Mouse (Mus musculus): ENCODE measurements at regions not wholly inside any gene's neighbourhood (a gene's known extent, or its start where the extent isn't known, plus 50 kb on each side); places are given as distances from the start of the nearest gene placed in this dataset.
"Not testable (repeated sequence)": the region's sequence is repeated elsewhere in the genome, so short reads cannot be mapped to it uniquely, and the experiment has no call there.

DNA sequence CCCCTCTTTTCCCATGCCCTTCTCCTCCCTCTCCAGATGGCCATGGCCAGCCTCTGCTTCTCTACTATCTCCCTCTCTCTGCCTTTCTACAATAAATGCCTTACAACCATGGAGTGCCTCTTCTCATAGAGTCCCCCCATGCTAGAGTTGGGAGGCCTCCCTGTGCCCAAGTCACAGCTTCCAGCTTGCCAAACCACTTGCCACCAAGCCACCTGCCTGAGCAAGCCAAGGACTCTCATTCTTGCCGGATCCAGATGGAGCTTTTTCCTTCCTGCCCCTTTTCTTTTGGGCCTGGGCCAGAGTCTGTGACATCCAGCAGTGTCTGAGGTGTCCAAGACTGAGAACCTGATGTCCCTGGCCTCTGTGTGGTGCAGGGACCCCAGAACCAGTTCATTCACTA lies 367.4 kb upstream of the Arhgap42 start:
- no peak for DNase-seq

DNA sequence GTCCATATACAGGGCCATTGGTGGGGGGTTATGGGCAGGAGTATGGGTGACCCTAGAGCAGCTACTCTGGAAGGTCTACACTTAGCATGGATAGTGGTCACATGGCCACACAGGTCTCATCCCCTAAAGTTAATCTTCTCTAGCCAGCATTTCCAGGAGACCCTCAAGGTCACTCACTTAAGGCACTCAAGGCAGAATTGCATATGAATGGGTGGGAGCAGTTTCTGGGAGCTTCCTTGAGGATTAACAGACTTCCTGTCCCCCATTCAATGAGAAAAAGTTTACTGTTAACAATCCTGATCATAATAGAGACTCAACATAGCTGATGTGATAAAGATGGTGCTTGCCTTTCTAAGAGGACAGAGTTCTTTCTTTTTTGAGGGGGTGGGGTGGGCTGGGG lies 352.4 kb upstream of the Arhgap42 start:
- no peak for DNase-seq

DNA sequence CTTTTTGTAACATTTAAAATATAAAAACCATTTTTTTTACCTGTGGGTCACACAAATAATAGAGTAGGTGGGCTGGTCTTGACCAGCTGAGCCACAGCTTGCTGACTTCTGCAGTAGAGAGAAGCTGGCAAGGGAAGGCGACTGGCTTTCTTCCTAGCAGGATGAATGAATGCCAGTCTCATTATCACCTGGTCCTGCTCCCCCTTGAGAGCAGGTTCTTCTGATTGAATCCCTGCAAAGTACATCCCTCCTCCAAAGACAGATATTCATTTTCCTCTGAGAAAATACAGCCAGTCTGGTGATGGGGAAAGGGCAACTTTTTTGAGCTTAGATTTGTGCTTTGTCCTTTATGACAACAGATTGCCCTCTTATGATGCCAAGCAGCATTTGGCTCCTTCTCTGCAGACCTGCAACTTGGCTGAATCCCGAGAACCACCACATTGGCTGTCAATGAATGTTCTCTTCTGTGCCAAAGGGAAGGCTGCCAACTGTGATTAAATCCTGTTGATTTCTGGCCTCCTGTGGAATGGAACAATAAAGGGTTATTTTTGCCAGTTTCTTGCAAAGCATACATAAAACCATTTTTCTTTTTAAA lies 344.2 kb upstream of the Arhgap42 start:
- DNase-seq = peak; percentile 68 to 76

DNA sequence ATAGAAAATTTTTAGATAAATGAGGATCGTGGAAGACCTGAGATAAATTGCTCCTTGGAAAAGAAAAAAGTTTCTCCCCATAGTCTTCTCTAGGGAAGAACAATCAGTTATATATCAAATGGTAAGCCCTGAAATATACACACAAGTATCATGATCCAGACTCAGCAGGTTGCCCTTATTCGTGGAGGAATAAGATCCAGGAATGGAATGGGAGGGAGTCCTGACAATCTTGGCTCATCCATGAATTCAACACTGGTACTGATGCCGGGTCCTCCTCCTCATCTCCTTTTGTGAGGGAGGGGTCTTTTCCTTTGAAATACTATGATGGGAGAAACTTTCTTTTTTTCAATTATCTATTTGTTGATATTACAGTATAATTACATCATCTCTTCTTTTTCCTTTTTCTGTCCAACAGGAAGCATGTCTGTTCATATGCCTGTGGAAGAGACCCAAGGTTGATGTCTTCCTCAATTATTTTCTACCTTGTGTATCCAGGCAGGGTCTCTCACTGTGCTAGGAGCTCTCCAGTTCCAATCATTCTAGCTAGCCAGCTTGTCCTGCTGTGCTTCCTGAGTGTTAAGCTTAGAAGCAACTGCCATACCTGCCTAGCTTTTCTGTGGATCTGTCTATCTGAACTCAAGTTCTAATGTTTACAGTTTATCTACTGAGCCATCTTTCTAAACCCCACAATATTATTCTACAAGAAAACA lies 343.6 kb upstream of the Arhgap42 start:
- no peak for DNase-seq

DNA sequence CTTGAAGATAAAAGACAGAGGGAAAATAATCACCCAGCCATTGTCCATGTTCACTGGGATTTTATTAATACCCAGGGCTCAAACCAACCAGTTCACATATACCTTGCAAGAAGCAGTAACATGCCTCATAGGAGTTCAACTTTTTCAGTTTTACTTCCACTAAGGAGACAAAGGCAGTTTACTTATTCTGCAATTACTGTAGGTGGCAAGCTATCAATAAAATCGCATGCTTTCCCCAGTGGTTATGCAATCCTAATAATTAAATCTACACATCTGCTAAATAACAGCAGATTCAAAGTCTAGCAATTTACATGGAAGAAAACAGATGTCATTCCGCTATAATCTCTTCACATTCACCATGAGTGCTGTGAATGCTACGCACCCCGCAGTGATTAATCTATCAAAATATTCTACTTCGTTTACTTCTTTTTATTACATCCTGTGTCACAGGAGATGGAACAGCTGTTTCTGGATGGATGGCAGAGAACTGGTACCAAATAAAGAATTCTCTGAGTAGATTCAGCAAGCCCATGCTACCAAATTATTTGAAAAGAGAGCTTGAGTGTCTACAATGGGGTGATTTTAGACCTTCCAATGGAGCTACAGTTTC lies 329.2 kb upstream of the Arhgap42 start:
- no peak for DNase-seq

DNA sequence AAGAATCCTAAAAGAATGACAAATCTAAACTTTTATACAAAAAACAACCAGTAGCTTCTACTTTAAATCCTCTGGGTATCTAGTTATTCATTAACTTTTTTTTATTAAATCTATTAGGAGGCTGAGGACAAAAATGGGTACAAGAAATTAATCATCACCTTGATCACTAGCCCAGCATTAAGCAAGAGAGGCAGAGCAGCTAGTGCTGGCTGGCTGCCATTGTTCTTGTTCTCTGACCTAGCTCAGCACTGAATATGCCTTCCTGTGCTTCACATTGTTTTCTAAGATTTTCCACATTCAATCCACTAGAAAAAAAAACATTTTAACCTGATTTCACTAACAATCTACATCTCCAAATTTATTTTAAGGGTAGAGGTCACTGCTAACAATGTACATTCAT lies 325.6 kb upstream of the Arhgap42 start:
- DNase-seq = no peak

DNA sequence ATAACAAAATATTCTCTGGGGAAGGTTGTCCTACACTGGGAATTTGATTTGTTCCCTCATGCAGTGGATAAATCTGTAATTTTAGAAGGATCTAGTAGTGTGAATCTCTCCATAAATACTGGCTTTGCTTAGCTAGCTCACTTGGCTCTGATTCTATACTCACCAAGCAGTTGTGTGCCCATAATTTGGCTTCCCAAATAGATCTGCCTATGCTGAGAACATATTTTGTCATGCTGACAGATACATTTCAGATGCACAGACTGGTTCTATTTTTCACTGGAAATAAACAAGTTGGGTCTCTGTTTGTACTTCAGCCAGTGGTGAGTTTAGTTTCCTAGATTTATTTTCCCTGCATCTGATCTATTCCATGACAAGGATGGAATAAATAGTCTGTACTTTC lies 309.8 kb upstream of the Arhgap42 start:
- DNase-seq = no peak

DNA sequence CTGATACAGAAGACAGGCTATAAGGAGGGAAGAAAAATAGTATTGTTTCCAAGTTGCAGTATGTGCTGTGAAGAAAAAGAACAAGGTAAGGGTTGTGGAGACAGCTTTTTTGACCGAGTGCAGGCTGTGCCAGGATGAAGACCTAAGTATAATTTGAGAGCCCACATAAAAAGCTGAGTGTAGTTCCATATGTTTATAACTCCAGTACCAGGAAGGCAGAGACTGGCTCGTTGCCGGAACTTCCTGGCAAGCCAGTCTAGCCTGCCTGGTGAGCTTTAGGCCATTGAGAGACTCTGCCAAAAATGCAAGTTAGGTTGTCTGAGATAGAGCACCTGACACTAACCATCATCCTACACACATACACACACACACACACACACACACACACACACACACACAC lies 308.7 kb upstream of the Arhgap42 start:
- DNase-seq = no peak

DNA sequence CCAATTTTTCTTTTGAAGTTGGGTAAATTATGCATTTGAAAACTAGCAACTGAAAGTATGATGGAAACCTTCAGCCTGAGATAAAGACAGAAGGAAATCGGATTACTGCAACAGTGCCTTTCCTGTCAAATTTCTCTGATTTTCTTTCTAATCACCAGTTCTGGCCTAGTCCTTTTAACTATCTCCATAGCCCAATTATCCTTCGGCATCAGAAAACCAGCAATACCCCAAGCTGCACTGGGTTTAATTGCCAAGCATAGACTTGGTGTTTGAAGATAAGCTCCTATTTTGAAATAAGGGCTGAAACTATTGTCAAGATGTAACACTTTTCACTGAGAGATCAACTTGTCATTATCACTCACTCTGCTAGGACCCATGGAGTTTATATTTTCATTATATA lies 308.2 kb upstream of the Arhgap42 start:
- no peak for DNase-seq

DNA sequence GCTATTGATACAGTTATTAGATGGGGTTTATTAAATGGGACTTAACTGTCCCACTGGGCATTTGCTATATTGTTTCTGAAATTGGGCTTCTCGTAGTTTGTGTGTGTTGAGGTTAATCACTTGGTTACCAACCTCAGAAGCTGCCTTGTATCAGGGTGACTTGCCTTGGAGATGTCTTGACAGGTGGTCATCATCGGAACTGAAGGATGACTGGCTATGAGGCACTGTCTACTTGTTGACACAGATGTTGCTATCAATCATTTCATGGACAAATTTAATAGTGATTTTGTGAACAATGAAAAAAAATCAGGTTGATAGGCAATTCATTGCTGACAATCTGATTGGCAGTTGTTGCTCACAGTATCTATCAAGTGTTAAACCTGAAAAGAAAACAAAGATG lies 261.4 kb upstream of the Arhgap42 start:
- DNase-seq = no peak

DNA sequence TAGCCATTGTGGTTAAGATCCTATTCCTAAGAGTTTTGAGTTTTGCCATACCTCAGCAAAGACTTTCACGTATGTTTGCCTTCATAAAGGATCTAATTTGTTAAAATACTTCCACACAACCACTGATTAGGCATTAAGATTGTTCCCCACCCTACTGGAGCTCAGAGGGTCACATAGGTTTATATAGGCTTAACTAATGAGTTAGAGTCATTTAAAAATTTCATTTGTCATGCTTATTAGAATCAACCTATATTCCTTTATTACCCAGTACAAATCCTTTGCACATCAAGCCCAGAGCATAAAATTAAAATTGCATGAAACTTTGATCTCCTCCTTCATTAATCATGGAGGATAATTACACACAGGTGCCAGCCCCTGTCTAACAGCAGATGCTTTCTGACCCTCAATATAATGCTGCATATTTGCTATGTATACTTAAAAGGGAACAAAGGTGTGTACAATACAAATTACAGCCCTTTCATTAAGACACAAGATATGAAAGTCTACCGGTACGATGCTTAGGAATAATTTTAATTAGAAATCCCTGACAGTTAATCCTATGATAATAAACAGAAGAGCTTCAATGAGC lies 254.8 kb upstream of the Arhgap42 start:
- no peak for DNase-seq

DNA sequence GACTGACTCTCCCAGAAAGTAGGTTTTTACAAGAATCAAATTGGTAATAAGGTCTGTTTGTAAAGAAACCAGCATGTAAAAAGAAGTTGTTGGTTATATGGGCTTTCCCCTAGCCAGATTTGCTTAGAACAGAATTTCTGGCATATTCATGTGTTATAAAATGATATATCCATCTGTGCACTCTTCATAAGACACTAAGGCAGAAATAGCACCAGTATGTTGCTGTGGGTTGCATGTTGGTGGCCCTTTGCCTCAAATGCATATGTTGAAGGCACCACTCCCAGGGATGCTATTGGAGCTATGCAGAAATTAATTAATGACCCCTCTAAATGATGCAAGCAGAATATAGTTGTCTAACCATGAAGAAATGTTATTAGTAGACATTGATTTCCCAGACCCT lies 238.2 kb upstream of the Arhgap42 start:
- no peak for DNase-seq

DNA sequence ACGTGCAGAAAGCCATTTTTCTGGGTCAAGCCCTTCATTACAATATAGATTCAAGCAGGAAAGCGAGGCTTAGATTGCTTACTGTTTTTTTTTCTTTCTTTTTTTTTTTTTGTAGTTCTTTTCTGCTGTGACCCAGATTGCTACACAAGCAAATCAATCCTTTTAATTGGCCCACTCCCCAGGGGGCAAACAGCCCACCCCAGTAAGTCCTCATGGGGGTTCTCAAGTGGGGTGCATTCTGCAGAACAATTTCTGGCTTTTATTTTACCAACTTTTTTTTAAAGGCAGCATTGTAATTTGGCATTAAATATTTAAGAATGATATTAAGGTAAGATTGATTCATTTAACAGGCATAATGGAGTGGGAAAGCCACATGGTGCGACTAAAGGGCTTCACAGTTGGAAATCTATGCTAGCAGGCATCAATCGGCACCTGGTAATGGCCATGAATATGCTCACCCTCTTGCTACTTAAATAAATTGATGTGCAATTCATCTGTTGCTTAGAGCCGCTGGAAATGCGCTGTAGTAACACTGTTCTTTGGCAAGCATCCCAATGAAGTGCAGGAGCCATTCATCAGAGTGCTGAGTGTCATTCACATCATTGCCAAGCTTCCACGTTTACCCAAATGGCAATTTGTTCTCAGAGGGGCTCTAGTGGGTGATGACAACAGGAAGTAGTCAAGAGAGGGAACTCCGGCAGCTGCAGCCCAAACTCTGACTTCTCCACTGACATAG lies 236.3 kb upstream of the Arhgap42 start:
- no peak for DNase-seq

DNA sequence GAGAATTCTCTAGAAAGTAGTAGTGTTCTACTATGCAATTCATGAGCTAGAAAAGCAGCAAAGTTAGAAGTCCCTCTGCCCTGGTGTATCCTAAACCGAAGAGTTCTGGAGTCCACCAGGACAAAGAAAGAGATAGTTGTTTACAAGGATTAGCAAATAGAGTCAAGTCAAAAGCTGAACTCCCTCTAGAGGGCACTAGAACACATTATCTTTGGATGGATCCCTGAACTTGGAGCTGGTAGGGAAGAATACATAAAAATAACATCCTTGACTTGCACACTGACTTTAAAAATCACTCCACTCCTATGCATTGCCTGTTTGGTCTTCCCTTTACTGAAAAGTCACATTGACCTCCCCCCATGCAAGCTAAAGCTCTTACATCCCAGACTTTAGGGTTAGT lies 205.3 kb upstream of the Arhgap42 start:
- no peak for DNase-seq

DNA sequence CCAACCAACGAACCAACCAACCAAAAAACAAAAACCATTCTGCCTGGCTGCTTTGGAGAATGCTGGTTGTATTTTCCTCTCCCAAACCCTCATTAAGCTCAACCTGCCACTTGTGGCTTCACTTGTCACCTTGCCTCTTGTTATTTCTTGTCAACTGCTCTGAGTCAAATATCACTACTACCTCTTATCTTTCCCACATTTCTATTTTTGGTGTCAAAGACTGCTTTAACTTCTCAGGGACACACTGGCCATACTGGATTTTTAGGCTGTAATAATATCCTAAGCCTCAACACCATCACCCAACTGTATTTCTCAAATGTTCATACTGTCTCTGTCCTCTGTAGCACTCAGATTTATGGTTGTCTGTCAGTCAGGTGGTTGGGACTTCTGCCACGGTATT lies 181.4 kb upstream of the Arhgap42 start:
- no peak for DNase-seq

DNA sequence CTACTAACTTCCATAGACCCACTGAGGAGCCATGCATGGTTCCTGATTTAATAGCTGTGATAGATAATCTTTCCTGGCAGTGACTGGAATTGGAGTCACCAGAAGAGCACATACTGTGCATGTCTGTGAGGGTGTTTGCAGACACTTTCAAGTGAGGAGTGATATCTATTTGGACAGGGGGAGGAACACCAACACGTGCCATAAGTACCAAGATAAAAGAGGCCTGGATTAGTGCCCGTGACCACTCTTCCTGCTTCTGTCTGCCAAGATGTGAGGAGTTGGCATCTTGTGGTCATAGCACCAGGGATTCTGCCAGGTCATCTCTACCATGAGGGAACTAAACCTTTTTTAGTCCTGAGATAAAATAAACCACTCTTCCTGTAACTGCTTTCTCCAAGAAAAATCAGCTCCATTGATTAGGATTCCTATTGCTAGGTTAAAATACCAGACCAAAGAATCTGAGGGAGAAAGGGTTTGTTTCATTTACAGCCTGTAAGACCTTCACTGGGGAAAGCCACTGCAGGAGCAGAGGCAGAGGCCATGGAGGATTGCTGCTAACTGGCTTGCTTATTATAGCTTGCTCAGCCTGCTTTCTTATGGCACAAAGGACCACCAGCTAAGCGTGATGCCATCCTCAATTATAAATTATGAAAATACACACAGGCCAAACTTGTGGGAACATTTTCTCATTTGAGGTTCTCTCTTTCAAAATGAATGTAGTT lies 173.7 kb upstream of the Arhgap42 start:
- no peak for DNase-seq

DNA sequence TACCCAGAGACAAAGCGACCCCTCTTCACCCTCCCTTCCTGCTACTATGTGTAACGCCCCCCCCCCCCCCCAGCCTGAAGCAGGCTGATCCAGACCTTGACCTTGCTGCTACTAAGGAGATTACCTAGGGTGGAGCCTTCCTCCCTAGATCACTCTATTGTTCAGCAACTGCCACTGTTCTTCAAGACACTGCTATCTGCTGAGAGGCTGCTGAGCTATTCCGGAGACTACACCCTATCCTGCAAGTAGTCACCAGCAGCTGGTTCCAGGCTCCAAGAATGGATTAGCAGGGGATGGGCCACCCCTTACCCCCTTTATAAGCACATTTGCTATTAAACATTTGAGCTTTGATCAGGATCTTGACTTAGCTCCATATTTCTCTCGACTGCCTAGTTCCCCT lies 155.3 kb upstream of the Arhgap42 start:
- not testable (repeated sequence) for DNase-seq

DNA sequence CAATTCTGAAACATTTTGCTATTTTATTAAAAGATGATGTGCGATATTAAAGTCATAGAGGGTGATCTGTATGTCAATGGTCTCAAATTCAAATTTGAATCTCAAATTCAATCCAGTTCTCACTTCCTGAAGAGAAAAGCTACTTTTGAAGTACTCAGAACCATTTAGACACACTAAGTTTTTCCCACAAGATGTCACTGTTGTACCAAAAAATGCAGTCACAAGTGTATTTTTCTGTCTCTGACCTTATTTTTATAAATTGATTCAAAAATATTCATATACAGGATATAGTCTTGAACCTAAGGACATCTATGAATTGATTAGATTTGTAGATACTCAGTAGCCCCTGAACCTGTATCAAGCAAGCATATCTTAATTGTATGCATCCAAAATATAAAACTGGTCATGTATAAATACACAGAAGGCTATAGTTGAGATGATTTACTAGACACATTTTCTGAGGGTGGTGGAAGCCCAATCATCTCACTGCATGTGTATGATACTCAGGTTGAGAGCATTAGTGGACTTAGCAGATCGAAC lies 137.8 kb upstream of the Arhgap42 start:
- no peak for DNase-seq

DNA sequence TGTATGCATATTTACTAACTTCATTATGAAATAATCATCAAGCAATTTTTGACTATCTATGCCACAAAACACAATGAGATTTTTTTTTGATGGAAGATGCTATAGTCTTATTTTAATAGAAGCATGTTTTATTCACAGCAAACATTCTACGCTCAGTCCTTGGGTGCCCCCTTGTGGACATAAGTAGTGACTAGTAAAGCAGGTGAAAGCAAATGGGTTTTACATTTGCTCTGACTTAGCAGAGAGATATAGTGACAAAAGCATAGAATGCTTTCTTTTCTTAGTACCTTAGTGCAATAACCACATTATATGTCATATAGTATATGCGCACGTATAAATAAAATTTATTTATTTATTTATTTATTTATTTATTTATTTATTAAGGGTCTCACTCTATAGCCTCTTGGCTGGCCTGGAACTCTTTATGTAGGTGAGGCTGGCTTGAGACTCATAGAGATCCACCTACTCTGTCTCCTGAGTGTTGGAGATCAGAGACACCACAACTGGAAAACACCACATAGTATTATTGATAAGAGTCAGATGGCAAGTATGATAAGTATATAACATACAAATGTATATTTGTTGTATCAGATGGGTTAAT lies 136.5 kb upstream of the Arhgap42 start:
- DNase-seq = peak; percentile 32 to 64

DNA sequence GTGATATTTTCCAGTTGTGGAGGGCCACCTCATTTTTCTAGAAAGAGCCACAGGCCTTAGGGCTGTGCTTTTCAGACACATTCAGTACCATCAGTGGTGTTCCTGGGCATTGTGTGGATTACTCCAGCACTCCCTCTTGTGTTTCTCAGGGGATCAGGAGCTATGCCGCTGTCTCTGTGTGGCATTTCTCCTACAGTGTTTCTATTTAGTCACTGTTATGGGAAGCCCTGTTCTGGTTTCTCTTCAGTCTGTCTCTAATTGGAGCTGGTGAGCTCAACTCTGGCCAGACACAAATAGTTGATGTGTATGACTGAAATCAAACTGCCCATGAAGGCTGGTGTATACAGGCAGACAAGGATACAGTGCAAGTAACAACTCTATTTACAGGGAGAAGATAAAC lies 133.7 kb upstream of the Arhgap42 start:
- DNase-seq = no peak

DNA sequence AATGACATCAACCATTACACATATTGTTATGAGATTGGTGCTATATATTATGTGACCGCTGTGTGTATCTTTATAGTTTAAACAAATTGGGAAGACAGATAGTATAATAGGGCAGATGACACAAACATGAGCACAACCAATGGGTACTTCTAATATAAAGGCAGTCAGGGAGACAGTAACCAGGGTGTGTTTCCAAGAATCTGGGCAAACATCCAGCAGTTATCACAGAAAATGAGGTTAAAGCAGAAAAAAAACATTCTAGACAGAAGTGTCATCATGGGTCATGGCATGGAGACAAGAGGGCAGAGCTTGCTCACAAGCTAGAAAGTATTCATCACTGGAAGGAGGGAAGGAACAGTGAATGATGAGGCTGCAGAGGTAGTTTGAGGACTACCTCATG lies 129.8 kb upstream of the Arhgap42 start:
- DNase-seq = no peak

Measured in layer of hippocampus, postnatal 36 days (tissue).